In genomic region chrX:103483047-103483446, GRCm38 (mm10) we compare ENCODE assay signal across 7 mouse cellular contexts.
DNase-seq lines count a peak whose midpoint lies in the region; ATAC-seq and TF ChIP-seq lines count a peak whose summit lies in the region.

No protein-coding gene starts in this region.

- no peaks in the 10 kb centered on the region for H3K36me3 ChIP-seq in megakaryocyte, embryonic 14.5 days (replicated peaks; ENCODE audit: low read length)
- H3K36me3 ChIP-seq in forebrain, embryonic 10.5 days (replicated peaks), result no peaks in the 10 kb centered on the region
- H3K36me3 ChIP-seq in myocyte (ENCODE audit: control insufficient read depth, insufficient read depth), result no peaks in the 10 kb centered on the region

- H3K79me2 ChIP-seq in myocyte (ENCODE audit: control insufficient read depth, insufficient read depth), result peaks cover 18% of the 10 kb centered on the region

- peak overlapping the region; percentile 45 for H3K4me2 ChIP-seq in myocyte (ENCODE audit: low read depth)

- H3K9me3 ChIP-seq in megakaryocyte, embryonic 14.5 days, result no peaks in the 10 kb centered on the region
- 0 out of 2 replicates have a peak, but pooled peaks cover 8% of the 10 kb centered on the region for H3K9me3 ChIP-seq in forebrain, embryonic 10.5 days

- H3K4me3 ChIP-seq in megakaryocyte, embryonic 14.5 days (replicated peaks), result peak overlapping the region; percentile 93
- H3K4me3 ChIP-seq in forebrain, embryonic 10.5 days, result peak overlapping the region; percentile 49
- peak overlapping the region; percentile 52 for H3K4me3 ChIP-seq in myocyte

- no peaks in the 10 kb centered on the region for H3K27me3 ChIP-seq in megakaryocyte, embryonic 14.5 days (replicated peaks)
- H3K27me3 ChIP-seq in forebrain, embryonic 10.5 days (ENCODE audit: poor library complexity, severe bottlenecking), result no peaks in the 10 kb centered on the region
- no peaks in the 10 kb centered on the region for H3K27me3 ChIP-seq in myocyte (ENCODE audit: control insufficient read depth, insufficient read depth, insufficient read length)

- H3K4me1 ChIP-seq in megakaryocyte, embryonic 14.5 days, result peaks cover 6% of the 10 kb centered on the region
- no peaks in the 10 kb centered on the region for H3K4me1 ChIP-seq in forebrain, embryonic 10.5 days

- H3ac ChIP-seq in myocyte (ENCODE audit: control insufficient read depth, insufficient read length), result no peak overlapping the region

- ATAC-seq in megakaryocyte, adult 5-6 weeks (ENCODE audit: poor library complexity, severe bottlenecking), result no peak

- WGBS in forebrain, embryonic 10.5 days, result 69% methylated on average over 17 of the region's 17 CpGs

- no peak overlapping the region for H3K27ac ChIP-seq in forebrain, embryonic 10.5 days

- TF ChIP-seq POLR2A in myocyte (IDR thresholded peaks at IDR 0.05; ENCODE audit: insufficient read length, low read depth), result peak; percentile 59

- peak; percentile 31 for DNase-seq in forebrain, embryonic 10.5 days (ENCODE audit: extremely low spot score, low spot score)
- DNase-seq in heart, postnatal 4 days, result peak; percentile 74
- peak; percentile 73 for DNase-seq in liver
- no peak for DNase-seq in right cerebral cortex, postnatal 4 days

TF ChIP-seq in myocyte, 11 proteins besides CTCF, POLR2A, EP300 and RAD21:
- TF ChIP-seq POLR2AphosphoS2 (IDR thresholded peaks at IDR 0.05; ENCODE audit: insufficient read length, low read depth), result peak; percentile 51
- TF ChIP-seq MYOD1 (IDR thresholded peaks at IDR 0.05; ENCODE audit: control insufficient read depth in 1 of 3, insufficient read length in 2 of 3, low read depth in 2 of 3), result no peak
- TF ChIP-seq USF1 (IDR thresholded peaks at IDR 0.05; ENCODE audit: low read depth), result no peak
- TF ChIP-seq E2F4 (IDR thresholded peaks at IDR 0.05; ENCODE audit: insufficient read depth), result no peak
- TF ChIP-seq MAX (IDR thresholded peaks at IDR 0.05; ENCODE audit: low read depth), result no peak
- no peak for TF ChIP-seq MYOG (IDR thresholded peaks at IDR 0.05; ENCODE audit: control insufficient read depth in 1 of 3, insufficient read depth in 1 of 3, insufficient read length in 2 of 3, low read depth in 2 of 3)
- no peak for TF ChIP-seq TCF12 (IDR thresholded peaks at IDR 0.05; ENCODE audit: insufficient read depth, poor library complexity, severe bottlenecking)
- no peak for TF ChIP-seq SRF (IDR thresholded peaks at IDR 0.05; ENCODE audit: control insufficient read depth, insufficient read length, low read depth)
TF ChIP-seq in myocyte: peak in this region for 1.
